Mouse (Mus musculus): Measurements from ENCODE around the gene Porcn. TPM values are rescaled to one million over a fixed set of nuclear protein-coding genes. Genes with fewer than 3 reads are reported as not detected.

Gene Porcn
- not detected for polyA plus RNA-seq (2017; shearing (Covaris generic))

DNA sequence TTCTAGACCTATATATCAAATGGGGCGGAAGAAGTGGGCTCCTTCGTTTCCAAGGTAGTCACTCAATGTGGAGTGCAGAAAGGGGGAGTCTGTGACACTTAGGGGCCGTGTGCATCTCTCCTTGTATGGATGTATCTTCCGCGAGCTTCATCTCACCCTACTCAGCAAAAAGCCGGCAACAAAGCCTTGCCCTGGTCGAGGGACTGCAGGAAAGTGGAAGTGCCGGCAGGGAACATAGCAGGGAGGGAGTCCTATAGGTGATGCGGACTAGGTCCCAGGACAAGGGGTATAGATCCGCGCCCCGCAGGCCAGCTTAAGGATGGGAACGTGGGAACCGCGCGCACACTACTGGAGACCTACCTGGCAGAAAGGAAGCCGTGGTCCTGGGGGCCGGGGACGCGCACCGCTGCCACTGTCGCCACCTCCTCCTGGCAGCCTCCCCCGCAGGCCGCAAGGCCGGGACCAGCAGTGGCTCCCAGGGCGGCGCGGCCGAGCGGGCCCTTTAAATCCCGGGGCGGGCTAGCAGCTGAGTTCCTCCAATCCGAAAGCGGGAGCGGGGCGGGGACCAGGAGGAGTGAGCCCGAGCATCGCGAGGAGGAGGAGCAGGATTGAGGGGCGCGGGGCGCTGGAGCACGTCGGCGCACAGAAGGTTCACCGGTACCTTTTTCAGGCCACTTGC is at the start of gene Porcn:
Gene Porcn, minus strand, starts transcription at position 511 of the 679 bp plus-strand sequence.

GRCm38 (mm10) chrX:8252334-8253285 is 46.3 kb upstream of the Porcn start, which contains the start of gene Ftsj1:
Gene Ftsj1 (minus strand): TSS chrX:8252406.

GRCm38 (mm10) chrX:8193419-8193723 is 13.0 kb downstream of the Porcn start, which contains the start of gene Ebp:
Gene Ebp (minus strand): TSS chrX:8193512.

DNA sequence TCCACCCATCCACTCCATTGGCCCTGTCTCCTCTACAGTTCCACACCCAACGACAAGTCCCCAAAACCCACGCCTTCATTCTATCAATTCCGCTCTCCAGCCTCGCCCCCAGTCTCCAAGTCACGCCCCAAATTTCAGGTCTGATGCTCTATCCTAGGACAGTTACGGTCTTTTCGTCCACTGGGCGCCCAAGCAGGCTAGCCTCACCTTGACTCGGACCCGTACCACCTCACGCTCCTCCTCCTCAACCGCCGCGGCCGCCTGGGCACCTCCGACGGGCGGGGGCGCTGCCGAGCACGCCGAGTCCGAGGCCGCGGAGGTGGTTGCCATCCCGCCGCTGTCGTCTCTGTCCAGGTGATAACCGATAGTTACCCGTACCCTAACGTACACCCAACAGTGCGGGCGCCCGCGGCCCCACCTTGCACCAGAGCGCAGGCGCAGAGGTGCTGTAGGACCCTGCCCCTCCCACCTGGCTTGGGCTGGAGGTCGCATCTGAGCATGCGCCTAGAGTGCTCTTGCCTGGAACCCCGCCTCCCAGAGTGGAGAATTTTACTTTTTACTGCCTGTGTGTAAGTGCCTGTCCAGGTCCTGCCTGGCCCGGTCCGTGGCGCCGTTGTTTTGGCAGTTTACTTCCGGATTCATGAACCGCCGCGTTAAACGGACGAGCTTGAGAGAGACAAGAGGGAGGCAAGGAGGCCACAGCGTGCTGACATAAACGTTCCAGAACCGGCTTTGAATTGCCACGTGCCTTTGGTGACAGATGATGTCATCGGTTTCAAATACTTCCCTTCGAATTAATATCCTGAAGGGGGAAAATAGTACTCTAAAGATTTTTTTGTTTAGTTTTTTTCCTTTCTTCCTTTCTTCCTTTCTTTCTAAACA is 30.6 kb downstream of the Porcn start, which contains the start of gene Tbc1d25:
Gene Tbc1d25, minus strand, starts transcription at position 678 of the 882 bp plus-strand sequence.

DNA sequence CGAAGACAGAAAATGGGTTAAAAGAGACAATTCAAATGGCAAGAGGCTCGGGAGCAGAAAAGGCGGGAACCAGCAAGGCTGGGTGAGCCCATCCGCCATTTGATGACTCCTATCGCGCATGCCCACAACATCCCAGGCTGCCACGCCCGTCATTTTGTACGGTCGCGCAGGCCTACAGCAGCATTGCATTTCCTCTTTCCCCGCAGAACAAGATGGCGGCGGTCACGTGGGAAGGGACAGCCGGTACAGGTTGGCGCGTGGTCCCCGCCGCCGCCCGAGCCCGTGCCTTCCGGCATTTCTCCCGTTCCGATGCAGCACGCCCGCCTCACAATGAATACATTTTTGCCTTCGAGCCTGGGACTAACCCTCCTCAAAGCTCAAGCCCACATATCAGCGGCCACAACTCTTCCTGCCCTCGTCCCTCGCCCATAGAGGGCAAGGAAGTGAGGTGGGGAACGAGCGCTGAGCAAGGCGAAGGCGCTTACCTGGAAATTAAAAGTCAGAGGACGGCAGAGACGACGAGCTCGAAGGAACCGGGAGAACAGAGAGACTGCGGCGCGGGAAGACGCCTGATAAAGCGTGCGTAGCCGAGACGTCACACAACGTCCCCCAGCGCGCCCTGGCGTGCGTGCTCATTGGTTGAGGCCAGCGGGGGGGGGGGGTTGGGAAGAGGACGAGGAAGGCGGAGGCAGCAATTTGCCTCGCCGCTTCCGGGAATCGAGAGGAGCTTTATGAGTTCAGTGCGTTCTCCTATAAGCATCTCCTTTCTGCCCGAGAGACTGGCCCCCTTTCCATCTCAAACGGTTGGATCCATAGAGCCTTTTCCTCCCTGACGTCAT is 61.0 kb downstream of the Porcn start, which contains the start of gene Rbm3:
Gene Rbm3, minus strand, starts transcription at position 728 of the 839 bp plus-strand sequence.

Other genes with a start within 250 kb of the Porcn start
- gene Gata1, start 228.5 kb downstream of the Porcn start, polyA plus RNA-seq (2017; shearing (Covaris generic)), result not detected
- not detected for gene Glod5, start 188.0 kb downstream of the Porcn start, polyA plus RNA-seq (2017; shearing (Covaris generic))
- gene Suv39h1, start 131.8 kb downstream of the Porcn start, polyA plus RNA-seq (2017; shearing (Covaris generic)), result 28.2 TPM
- gene Was, start 116.0 kb downstream of the Porcn start, polyA plus RNA-seq (2017; shearing (Covaris generic)), result 33.1 TPM
- gene Wdr13, start 73.6 kb downstream of the Porcn start, polyA plus RNA-seq (2017; shearing (Covaris generic)), result 23.0 TPM
- gene Rbm3, start 60.6 kb downstream of the Porcn start, polyA plus RNA-seq (2017; shearing (Covaris generic)), result 857 TPM
- 30.2 TPM for gene Tbc1d25, start 30.3 kb downstream of the Porcn start, polyA plus RNA-seq (2017; shearing (Covaris generic))
- 58.8 TPM for gene Ebp, start 13.0 kb downstream of the Porcn start, polyA plus RNA-seq (2017; shearing (Covaris generic))
- gene Ftsj1, start 45.9 kb upstream of the Porcn start, polyA plus RNA-seq (2017; shearing (Covaris generic)), result 12.5 TPM
- not detected for gene Slc38a5, start 64.6 kb upstream of the Porcn start, polyA plus RNA-seq (2017; shearing (Covaris generic))
- gene Ssxb10, start 120.9 kb upstream of the Porcn start, polyA plus RNA-seq (2017; shearing (Covaris generic)), result not detected
- gene Ssxb9, start 160.5 kb upstream of the Porcn start, polyA plus RNA-seq (2017; shearing (Covaris generic)), result not detected
- gene Ssxb1, start 206.8 kb upstream of the Porcn start, polyA plus RNA-seq (2017; shearing (Covaris generic)), result not detected

All from effector memory CD4-positive, alpha-beta T cell, adult 7 months (primary cell).